Mouse (Mus musculus): ENCODE results near the gene Cdca7l. TPM values are rescaled to one million over a fixed set of nuclear protein-coding genes. Genes with fewer than 3 reads are reported as not detected.
A peak's percentile ranks its signal among the peaks of the same experiment; 100 is the strongest.

Cdca7l gene
- polyA plus RNA-seq, 2 experiments from 2014 or later = 32.9 to 35.5 TPM

- no peak for ATAC-seq
Observed at GRCm38 (mm10) chr12:117809327-117810017, 5.4 kb downstream of the Cdca7l start.

- no peak for ATAC-seq
Observed at GRCm38 (mm10) chr12:117810074-117810473, 6.0 kb downstream of the Cdca7l start.

- ATAC-seq = peak; percentile 85
Observed at GRCm38 (mm10) chr12:117820138-117820858, 16.2 kb downstream of the Cdca7l start.

- peak; percentile 73 for ATAC-seq
Observed at GRCm38 (mm10) chr12:117820859-117821221, 16.8 kb downstream of the Cdca7l start.

- no peak for ATAC-seq
Observed at GRCm38 (mm10) chr12:117821394-117821793, 17.3 kb downstream of the Cdca7l start.

GRCm38 (mm10) chr12:117828350-117828749 is 24.3 kb downstream of the Cdca7l start:
- ATAC-seq = no peak

- no peak for ATAC-seq
Observed at GRCm38 (mm10) chr12:117831351-117831961, 27.4 kb downstream of the Cdca7l start.

- ATAC-seq = no peak
Observed at GRCm38 (mm10) chr12:117832190-117832589, 28.1 kb downstream of the Cdca7l start.

- no peak for ATAC-seq
Observed at GRCm38 (mm10) chr12:117834652-117835051, 30.6 kb downstream of the Cdca7l start.

GRCm38 (mm10) chr12:117835371-117835770 is 31.3 kb downstream of the Cdca7l start:
- no peak for ATAC-seq

GRCm38 (mm10) chr12:117837376-117837775 is 33.3 kb downstream of the Cdca7l start:
- no peak for ATAC-seq

- ATAC-seq = no peak
Observed at GRCm38 (mm10) chr12:117840705-117841104, 36.6 kb downstream of the Cdca7l start.

- no peak for ATAC-seq
Observed at GRCm38 (mm10) chr12:117842676-117843075, 38.6 kb downstream of the Cdca7l start.

- ATAC-seq = peak; percentile 89
Observed at GRCm38 (mm10) chr12:117843302-117844074, 39.4 kb downstream of the Cdca7l start.

GRCm38 (mm10) chr12:117844075-117844408 is 40.0 kb downstream of the Cdca7l start:
- no peak for ATAC-seq

GRCm38 (mm10) chr12:117844917-117845316 is 40.8 kb downstream of the Cdca7l start:
- ATAC-seq = peak; percentile 27

GRCm38 (mm10) chr12:117848621-117849020 is 44.5 kb downstream of the Cdca7l start:
- no peak for ATAC-seq

- no peak for ATAC-seq
Observed at GRCm38 (mm10) chr12:117850472-117850871, 46.4 kb downstream of the Cdca7l start.

- ATAC-seq = peak; percentile 89
Observed at GRCm38 (mm10) chr12:117853316-117853715, 49.2 kb downstream of the Cdca7l start.

GRCm38 (mm10) chr12:117857023-117857422 is 52.9 kb downstream of the Cdca7l start:
- ATAC-seq = no peak

- no peak for ATAC-seq
Observed at GRCm38 (mm10) chr12:117857884-117858283, 53.8 kb downstream of the Cdca7l start.

GRCm38 (mm10) chr12:117860840-117861239 is 56.8 kb downstream of the Cdca7l start:
- no peak for ATAC-seq

- ATAC-seq = no peak
Observed at GRCm38 (mm10) chr12:117861249-117861648, 57.2 kb downstream of the Cdca7l start.

Data from CD4-positive, CD25-positive, alpha-beta regulatory T cell, adult 4 months (primary cell).